Mouse (Mus musculus): ENCODE data around the gene Myo1b. TPM values are rescaled to one million over a fixed set of nuclear protein-coding genes. Genes with fewer than 3 reads are reported as not detected.

Gene Myo1b
- polyA plus RNA-seq, 1 experiment from 2014 or later, result 92.2 TPM

DNA sequence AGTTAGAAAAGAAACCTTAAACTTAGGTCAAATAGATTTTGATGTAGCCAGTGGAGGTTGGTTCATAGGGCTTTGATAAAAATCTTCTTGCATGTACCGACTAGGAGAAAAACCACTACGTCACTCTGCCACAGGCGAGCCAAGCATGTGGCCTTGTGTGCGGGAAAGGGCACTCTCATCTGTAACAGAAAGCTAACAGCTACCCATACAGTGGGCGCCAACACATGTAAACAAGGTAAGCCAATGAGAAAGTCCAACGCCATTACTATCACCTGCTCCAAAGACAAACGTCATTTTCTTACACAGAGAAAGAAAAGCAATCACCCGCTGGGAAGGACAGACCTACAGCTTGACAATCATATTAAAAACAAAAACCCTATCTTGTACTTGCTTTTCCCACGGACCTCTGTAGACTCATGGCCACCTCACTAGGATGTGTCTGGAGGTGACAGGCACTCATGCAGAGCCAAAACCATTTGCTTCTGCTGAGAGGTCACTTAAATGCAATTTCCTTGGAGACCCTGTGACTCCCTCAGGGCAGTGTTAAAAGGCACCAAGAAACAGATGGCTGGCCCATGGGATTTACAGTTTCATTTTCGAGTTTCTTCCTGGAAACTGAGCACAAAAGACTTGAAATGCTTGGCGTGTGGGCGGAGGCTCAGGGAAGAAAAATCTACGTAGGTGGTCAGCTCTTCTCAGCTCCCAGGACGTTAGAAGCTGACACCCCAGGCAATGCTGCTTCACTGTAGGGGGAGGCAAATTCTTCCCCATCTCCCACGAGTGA lies 157.4 kb downstream of the Myo1b start:
- Histone ChIP-seq H3K9me3 (no peaks in the 10 kb centered on the region), H3K36me3 (peaks cover 90% of the 10 kb centered on the region), H3K27ac (no peak overlapping the region), H3K27me3 (no peaks in the 10 kb centered on the region), H3K4me1 (replicated peaks) (no peaks in the 10 kb centered on the region), H3K4me3 (replicated peaks) (no peak overlapping the region), H3K9ac (replicated peaks) (no peak overlapping the region), H3K4me2 (replicated peaks) (no peak overlapping the region)
- WGBS, result 75% methylated on average over 15 of the region's 15 CpGs
- no peak for ATAC-seq

DNA sequence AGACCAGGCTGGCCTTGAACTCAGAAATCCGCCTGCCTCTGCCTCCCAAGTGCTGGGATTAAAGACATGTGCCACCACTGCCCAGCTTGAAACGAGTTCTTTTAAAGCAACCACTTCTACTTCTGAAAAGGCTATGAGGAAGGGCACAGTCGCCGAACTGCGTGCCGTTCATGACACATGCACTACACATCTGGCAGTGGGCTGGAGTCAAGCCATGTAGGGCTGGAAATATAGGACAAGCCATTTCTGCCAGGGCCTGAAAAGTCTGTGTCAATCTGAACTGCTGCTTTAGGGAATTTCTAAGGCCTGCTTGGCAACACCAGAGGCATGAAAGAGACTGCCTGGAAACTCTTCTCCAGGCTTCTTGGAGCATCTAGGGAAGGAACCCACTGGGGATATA lies 162.2 kb downstream of the Myo1b start:
- Histone ChIP-seq H3K36me3 (peaks cover 64% of the 10 kb centered on the region), H3K4me2 (replicated peaks) (no peak overlapping the region), H3K27me3 (no peaks in the 10 kb centered on the region), H3K9ac (replicated peaks) (no peak overlapping the region), H3K4me3 (replicated peaks) (no peak overlapping the region), H3K9me3 (no peaks in the 10 kb centered on the region), H3K27ac (no peak overlapping the region), H3K4me1 (replicated peaks) (no peaks in the 10 kb centered on the region)
- 93% methylated on average over 6 of the region's 6 CpGs for whole genome bisulfite sequencing
- ATAC-seq, result no peak

DNA sequence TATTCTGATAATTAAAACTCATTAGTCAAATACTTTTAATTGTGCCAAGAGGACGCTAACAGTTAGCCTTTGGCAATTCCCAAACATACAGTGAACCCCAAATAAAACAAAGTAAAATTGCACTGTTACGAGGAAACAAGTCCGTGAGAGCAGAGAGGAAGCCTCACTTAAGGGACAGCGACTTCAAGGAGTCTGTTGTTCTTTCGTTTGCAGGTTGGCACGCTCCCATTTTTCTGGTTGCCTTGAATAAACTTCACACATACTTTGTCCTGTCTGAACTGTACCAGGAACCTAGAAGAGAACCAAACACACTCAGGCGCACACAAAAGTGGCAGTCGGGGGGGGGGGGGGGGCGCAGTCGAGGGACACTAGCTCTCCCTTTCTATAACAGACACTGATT lies 164.9 kb downstream of the Myo1b start:
- 82% methylated on average over 10 of the region's 10 CpGs for WGBS
- Histone ChIP-seq H3K4me1 (replicated peaks) (peaks cover 13% of the 10 kb centered on the region), H3K27ac (no peak overlapping the region), H3K27me3 (no peaks in the 10 kb centered on the region), H3K9ac (replicated peaks) (no peak overlapping the region), H3K4me2 (replicated peaks) (no peak overlapping the region), H3K9me3 (no peaks in the 10 kb centered on the region), H3K36me3 (peaks cover 42% of the 10 kb centered on the region), H3K4me3 (replicated peaks) (no peak overlapping the region)
- ATAC-seq, result no peak

DNA sequence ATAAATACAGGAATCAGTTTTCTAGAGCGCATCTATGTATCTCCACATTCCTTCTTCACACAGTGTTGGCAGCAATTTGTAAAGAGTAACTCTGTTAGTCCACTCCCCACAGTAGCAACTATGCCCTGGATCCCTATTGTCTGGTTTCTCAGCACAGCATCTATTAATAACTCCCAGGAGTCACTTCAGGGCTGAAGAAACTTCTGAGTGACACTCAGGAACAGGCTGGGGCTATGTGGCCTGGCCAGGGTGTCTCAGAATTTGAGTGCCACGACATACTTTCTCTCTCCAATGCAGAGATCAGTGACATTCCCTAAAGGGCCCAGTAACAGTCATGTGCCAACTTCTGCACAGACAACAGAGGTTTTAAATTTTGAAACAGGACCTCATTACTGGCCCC lies 167.6 kb downstream of the Myo1b start:
- H3K4me2 ChIP-seq (replicated peaks), result no peak overlapping the region
- ATAC-seq, result no peak
- 92% methylated on average over 2 of the region's 2 CpGs for WGBS

DNA sequence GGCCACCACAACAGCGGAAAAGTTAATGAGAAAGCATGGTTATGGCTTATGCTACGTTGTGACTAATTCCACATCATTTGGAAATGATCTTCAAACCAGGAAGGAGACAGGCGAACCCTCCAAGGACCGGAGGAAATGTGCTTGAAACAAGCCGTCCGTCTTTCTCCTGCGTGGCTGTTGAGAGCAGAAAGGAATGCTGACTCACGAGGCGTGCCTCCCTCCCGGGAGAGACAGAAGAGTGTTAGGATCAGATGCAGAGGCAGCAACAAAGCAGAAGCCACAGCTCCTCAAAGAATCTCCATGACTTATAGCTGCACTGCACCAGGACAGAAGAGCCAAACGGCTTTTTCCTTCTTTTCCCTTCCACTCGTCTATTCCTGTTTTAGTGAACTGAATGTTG lies 168.4 kb downstream of the Myo1b start:
- Histone ChIP-seq H3K36me3 (peaks cover 20% of the 10 kb centered on the region), H3K9ac (replicated peaks) (no peak overlapping the region), H3K4me3 (replicated peaks) (no peak overlapping the region), H3K4me2 (replicated peaks) (no peak overlapping the region), H3K27ac (no peak overlapping the region), H3K4me1 (replicated peaks) (peaks cover 13% of the 10 kb centered on the region), H3K27me3 (no peaks in the 10 kb centered on the region), H3K9me3 (no peaks in the 10 kb centered on the region)
- WGBS, result 26% methylated on average over 12 of the region's 12 CpGs
- ATAC-seq, result no peak

More for the DNA sequence above, 167.6 kb downstream of the Myo1b start:
- peaks cover 25% of the 10 kb centered on the region for H3K36me3 ChIP-seq
- peaks cover 13% of the 10 kb centered on the region for H3K4me1 ChIP-seq (replicated peaks)
- no peaks in the 10 kb centered on the region for H3K9me3 ChIP-seq
- H3K27me3 ChIP-seq, result no peaks in the 10 kb centered on the region
- no peak overlapping the region for H3K27ac ChIP-seq
- H3K4me3 ChIP-seq (replicated peaks), result no peak overlapping the region
- no peak overlapping the region for H3K9ac ChIP-seq (replicated peaks)

DNA sequence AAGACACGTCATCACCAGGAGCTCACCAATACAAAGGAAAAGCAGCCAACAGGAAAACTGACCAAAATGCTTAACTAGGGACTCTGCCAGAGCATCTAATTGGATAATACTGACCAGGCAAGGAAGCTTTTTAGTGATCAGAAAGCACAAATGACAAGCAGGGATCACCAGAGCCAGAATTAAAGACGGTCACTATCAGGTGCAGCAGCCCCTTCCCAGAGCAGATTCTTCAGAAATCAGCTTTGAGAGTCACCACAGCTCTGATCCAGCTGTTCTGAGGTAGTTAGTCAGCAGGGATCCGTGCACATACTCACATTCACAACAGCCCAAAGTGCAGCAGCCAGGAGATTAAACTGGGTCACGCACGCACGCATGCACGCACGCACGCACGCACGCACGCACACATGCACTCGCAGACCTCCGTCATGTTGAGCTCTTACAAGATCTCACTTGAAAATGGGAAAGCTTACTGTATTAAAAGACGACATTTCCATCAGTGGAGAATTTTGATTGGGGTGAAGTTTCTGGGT lies 169.1 kb downstream of the Myo1b start:
- ATAC-seq, result no peak
- Histone ChIP-seq H3K4me3 (replicated peaks) (no peak overlapping the region), H3K27me3 (no peaks in the 10 kb centered on the region), H3K36me3 (peaks cover 13% of the 10 kb centered on the region; the same call in 1 of the 2 replicates), H3K4me2 (replicated peaks) (no peak overlapping the region), H3K4me1 (replicated peaks) (peaks cover 13% of the 10 kb centered on the region), H3K9me3 (no peaks in the 10 kb centered on the region), H3K27ac (no peak overlapping the region), H3K9ac (replicated peaks) (no peak overlapping the region)
- 70% methylated on average over 15 of the region's 15 CpGs for WGBS

DNA sequence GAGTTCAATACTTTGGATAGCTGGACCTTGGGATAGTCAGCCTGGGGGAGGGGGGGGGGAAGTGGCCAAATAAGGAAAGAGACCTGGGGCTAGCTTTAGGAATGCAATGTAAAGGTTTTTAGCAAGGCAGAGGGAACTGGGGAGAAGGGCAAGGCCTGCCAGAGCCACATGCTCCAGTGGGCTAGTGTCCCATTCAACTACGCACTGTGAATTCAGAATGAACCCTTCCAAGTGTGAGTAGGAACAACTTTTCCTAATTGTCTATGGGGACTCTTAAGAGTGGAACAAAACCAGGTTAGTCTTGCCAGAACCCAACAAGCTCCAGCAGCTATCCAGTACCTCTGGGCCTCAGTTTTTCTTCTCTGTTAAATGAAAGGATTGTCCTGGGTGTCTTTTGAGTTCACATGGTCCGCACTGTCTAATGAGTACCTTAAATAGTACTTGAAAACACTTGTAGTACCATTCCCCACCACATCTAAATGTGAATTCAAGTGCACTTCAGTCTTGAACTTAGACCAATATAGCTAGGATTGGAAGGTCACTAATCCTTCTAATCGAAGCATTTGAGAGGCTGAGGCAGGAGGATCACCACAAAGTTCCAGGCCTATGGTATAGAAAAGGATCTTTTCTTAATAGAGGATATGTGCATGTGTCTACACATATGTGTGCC lies 172.0 kb downstream of the Myo1b start:
- no peak overlapping the region for H3K4me2 ChIP-seq (replicated peaks)
- no peak overlapping the region for H3K9ac ChIP-seq (replicated peaks)
- H3K36me3 ChIP-seq, result peaks cover 7% of the 10 kb centered on the region; the same call in 1 of the 2 replicates
- WGBS, result 95% methylated on average over 3 of the region's 3 CpGs
- H3K4me1 ChIP-seq (replicated peaks), result peaks cover 13% of the 10 kb centered on the region
- no peaks in the 10 kb centered on the region for H3K9me3 ChIP-seq
- no peak overlapping the region for H3K27ac ChIP-seq
- no peak for ATAC-seq
- no peak overlapping the region for H3K4me3 ChIP-seq (replicated peaks)
- no peaks in the 10 kb centered on the region for H3K27me3 ChIP-seq

DNA sequence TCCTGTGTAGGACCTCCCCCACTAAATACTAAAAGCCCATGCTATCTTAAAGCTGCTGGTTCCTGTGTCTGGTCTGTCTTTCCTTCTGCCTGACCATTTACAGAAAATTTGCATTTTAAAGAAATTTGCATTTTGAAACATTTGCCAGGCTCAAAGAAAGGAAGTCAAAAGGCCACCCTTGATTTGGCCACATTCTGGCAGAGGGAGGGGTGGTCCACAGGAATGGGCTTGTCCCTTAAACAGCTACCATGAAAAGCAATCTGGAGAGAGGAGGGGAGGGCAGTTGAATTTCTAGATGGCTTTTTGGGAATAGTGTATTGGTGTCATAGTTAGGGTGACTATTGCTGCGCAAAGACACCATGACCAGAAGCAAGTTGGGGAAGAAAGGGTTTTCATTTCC lies 173.3 kb downstream of the Myo1b start:
- no peak for ATAC-seq
- no peaks in the 10 kb centered on the region for H3K27me3 ChIP-seq
- peaks cover 7% of the 10 kb centered on the region; the same call in 1 of the 2 replicates for H3K36me3 ChIP-seq
- H3K4me1 ChIP-seq (replicated peaks), result peaks cover 12% of the 10 kb centered on the region
- H3K4me2 ChIP-seq (replicated peaks), result no peak overlapping the region
- no peaks in the 10 kb centered on the region for H3K9me3 ChIP-seq
- H3K27ac ChIP-seq, result no peak overlapping the region
- WGBS, result 100% methylated on average over 1 of the region's 1 CpGs
- no peak overlapping the region for H3K9ac ChIP-seq (replicated peaks)
- no peak overlapping the region for H3K4me3 ChIP-seq (replicated peaks)

DNA sequence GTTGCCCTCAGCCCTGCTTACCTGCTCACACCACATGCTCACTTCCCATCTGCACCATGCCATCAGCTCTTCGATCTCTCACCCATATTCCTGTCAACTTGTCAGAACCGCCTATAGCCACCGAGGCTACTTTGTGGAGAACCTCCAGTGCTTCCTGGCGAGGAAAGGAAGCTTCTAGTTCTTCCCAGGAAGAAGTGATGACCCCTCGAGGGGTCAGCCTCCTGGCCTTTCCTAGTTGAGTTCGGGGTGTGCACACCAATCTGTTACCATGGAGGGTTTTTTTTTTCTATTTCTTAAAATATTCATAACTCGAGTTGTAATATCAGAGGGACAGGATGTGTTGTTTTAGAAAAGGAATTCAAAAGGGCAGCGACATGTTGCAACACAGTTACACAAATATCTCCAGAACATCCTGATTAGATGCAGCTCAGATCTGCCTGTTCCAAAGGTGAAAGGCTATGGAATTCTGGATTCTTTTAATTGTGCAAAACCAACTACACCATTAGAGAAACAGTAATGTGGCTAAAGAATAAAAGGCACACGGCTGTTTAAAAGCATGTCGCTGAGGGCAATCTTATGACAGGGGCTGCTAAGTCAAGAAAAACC lies 175.1 kb downstream of the Myo1b start:
- no peak overlapping the region for H3K4me3 ChIP-seq (replicated peaks)
- no peaks in the 10 kb centered on the region for H3K27me3 ChIP-seq
- H3K9me3 ChIP-seq, result no peaks in the 10 kb centered on the region
- no peak for ATAC-seq
- H3K27ac ChIP-seq, result no peak overlapping the region
- 93% methylated on average over 10 of the region's 10 CpGs for WGBS
- H3K36me3 ChIP-seq, result peaks cover 7% of the 10 kb centered on the region; the same call in 1 of the 2 replicates
- no peak overlapping the region for H3K9ac ChIP-seq (replicated peaks)
- H3K4me1 ChIP-seq (replicated peaks), result no peaks in the 10 kb centered on the region
- H3K4me2 ChIP-seq (replicated peaks), result no peak overlapping the region

DNA sequence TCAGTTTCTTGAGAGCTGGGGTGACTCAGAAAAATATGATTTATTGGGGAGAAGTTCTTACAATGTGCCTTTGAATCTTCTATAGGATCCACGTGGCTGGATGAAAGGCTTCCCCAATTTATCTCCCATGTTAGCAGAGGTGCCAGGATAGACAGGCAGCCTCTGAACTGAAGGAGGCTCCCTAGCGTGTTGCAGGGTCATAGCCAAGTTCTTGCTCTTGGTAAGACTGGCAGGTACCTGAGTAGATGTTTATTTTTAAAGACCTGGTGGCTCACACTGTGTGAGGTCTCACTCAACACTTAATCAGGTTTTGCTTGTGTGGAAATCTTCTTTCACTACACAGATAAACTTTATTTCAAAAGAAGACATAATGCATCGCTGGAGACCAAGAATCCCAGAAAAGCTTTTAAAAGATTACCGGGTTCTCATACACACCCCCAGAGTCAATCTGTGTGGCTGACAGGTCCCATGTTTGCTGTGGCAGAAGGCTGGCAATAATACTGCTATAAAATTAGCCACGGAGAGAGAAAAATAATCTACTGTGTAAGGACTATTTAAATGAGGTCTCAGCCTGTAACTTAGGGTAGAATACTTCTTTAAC lies 176.5 kb downstream of the Myo1b start:
- no peaks in the 10 kb centered on the region for H3K4me1 ChIP-seq (replicated peaks)
- H3K4me2 ChIP-seq (replicated peaks), result no peak overlapping the region
- no peak for ATAC-seq
- H3K27me3 ChIP-seq, result no peaks in the 10 kb centered on the region
- H3K4me3 ChIP-seq (replicated peaks), result no peak overlapping the region
- H3K27ac ChIP-seq, result no peak overlapping the region
- 84% methylated on average over 5 of the region's 5 CpGs for WGBS
- H3K9me3 ChIP-seq, result no peaks in the 10 kb centered on the region
- H3K36me3 ChIP-seq, result no peaks in the 10 kb centered on the region
- H3K9ac ChIP-seq (replicated peaks), result no peak overlapping the region

DNA sequence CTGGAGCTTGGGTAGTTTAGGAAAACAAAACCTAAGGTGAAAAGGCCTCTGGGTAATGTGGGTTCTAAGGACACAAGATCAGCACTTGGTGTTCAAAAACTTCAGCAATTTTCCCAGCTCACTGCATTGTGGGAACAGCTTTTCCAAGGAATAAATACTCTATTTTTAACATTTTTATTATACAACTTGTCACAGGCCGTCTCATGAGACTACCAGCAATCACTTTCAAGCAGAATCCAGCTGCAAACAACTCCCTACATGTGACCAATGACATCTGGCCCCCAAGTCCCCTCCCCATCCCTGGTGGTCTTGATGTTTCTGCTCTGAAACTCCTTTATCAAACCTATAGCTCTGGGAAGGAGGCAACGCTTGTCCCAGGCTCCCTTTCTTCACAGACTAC lies 179.0 kb downstream of the Myo1b start:
- Histone ChIP-seq H3K4me2 (replicated peaks) (no peak overlapping the region), H3K27me3 (no peaks in the 10 kb centered on the region), H3K4me1 (replicated peaks) (no peaks in the 10 kb centered on the region), H3K4me3 (replicated peaks) (no peak overlapping the region), H3K9me3 (no peaks in the 10 kb centered on the region), H3K36me3 (no peaks in the 10 kb centered on the region), H3K9ac (replicated peaks) (no peak overlapping the region), H3K27ac (no peak overlapping the region)
- WGBS, result 73% methylated on average over 2 of the region's 2 CpGs
- ATAC-seq, result no peak

DNA sequence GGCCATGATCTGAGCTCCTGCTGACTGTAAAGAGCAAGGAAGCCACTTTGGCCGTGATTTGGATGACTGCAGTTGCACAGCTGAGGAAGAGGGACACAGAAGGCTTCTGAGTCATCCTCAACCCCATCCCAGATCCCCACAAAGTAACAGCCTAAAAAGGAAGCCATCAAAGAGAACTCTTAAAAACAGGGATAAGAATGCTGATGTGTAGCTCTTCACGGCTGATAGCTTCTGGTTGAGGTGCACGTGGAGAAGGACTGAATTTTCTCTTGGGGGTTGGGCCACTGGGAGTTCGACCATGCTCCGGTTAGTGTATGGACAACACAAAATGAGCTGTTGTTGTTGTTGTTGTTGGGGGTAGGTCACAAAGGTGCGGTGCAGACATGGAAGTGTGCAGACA lies 181.2 kb downstream of the Myo1b start:
- Histone ChIP-seq H3K9me3 (no peaks in the 10 kb centered on the region), H3K27ac (no peak overlapping the region), H3K4me2 (replicated peaks) (no peak overlapping the region), H3K27me3 (no peaks in the 10 kb centered on the region), H3K9ac (replicated peaks) (no peak overlapping the region), H3K4me3 (replicated peaks) (no peak overlapping the region), H3K4me1 (replicated peaks) (no peaks in the 10 kb centered on the region), H3K36me3 (no peaks in the 10 kb centered on the region)
- no peak for ATAC-seq
- 82% methylated on average over 6 of the region's 6 CpGs for WGBS
